Mouse (Mus musculus): Measurements from ENCODE around the gene Rhox2c. TPM values are rescaled to one million over a fixed set of nuclear protein-coding genes. Genes with fewer than 3 reads are reported as not detected.
"Not testable (repeated sequence)": the region's sequence is repeated elsewhere in the genome, so short reads cannot be mapped to it uniquely, and the experiment has no call there.

The Rhox2c gene
- not detected in 2 replicates for polyA plus RNA-seq (2011; ENCODE audit: insufficient read depth, insufficient read length, low read depth, missing spikeins)

- not testable (repeated sequence) for H3K27me3 ChIP-seq (ENCODE audit: control insufficient read depth, insufficient read depth, low read length, poor library complexity, severe bottlenecking); H3K9me3 ChIP-seq (replicated peaks; ENCODE audit: control insufficient read depth, insufficient read depth, low read length, poor library complexity, severe bottlenecking); H3K4me3 ChIP-seq (ENCODE audit: low read depth, low read length); H3K4me1 ChIP-seq (ENCODE audit: control insufficient read depth, insufficient read depth, low read length); H3K9ac ChIP-seq (ENCODE audit: low read depth, poor library complexity, severe bottlenecking); H3K27ac ChIP-seq (ENCODE audit: insufficient read depth, low read length); H3K36me3 ChIP-seq (ENCODE audit: control insufficient read depth, insufficient read depth, low read length, poor library complexity, severe bottlenecking)
Measured at GRCm38 (mm10) chrX:37453380-37453779, at the start of gene Rhox2c. TSS of gene Rhox2c (plus strand) at chrX:37453680.

GRCm38 (mm10) chrX:37411767-37412166, 41.7 kb upstream of the Rhox2c start, which contains the start of gene Rhox2b:
TSS of gene Rhox2b (plus strand) at chrX:37412067.
- H3K27ac ChIP-seq (ENCODE audit: insufficient read depth, low read length); H3K9ac ChIP-seq (ENCODE audit: low read depth, poor library complexity, severe bottlenecking); H3K9me3 ChIP-seq (replicated peaks; ENCODE audit: control insufficient read depth, insufficient read depth, low read length, poor library complexity, severe bottlenecking); H3K4me3 ChIP-seq (ENCODE audit: low read depth, low read length); H3K36me3 ChIP-seq (ENCODE audit: control insufficient read depth, insufficient read depth, low read length, poor library complexity, severe bottlenecking); H3K4me1 ChIP-seq (ENCODE audit: control insufficient read depth, insufficient read depth, low read length); H3K27me3 ChIP-seq (ENCODE audit: control insufficient read depth, insufficient read depth, low read length, poor library complexity, severe bottlenecking): not testable (repeated sequence)

- not testable (repeated sequence) for H3K9ac ChIP-seq (ENCODE audit: low read depth, poor library complexity, severe bottlenecking); H3K4me1 ChIP-seq (ENCODE audit: control insufficient read depth, insufficient read depth, low read length); H3K27me3 ChIP-seq (ENCODE audit: control insufficient read depth, insufficient read depth, low read length, poor library complexity, severe bottlenecking); H3K27ac ChIP-seq (ENCODE audit: insufficient read depth, low read length); H3K4me3 ChIP-seq (ENCODE audit: low read depth, low read length); H3K9me3 ChIP-seq (replicated peaks; ENCODE audit: control insufficient read depth, insufficient read depth, low read length, poor library complexity, severe bottlenecking); H3K36me3 ChIP-seq (ENCODE audit: control insufficient read depth, insufficient read depth, low read length, poor library complexity, severe bottlenecking)
Measured at GRCm38 (mm10) chrX:37432194-37432593, 21.3 kb upstream of the Rhox2c start, which contains the start of gene Rhox4b. TSS of gene Rhox4b (plus strand) at chrX:37432494.

GRCm38 (mm10) chrX:37458285-37458684, 4.8 kb downstream of the Rhox2c start, which contains the start of gene Rhox3c:
TSS of gene Rhox3c (plus strand) at chrX:37458585.
- not testable (repeated sequence) for H3K9ac ChIP-seq (ENCODE audit: low read depth, poor library complexity, severe bottlenecking)

GRCm38 (mm10) chrX:37480037-37480436, 26.6 kb downstream of the Rhox2c start, which contains the start of gene Rhox4c:
TSS of gene Rhox4c (plus strand) at chrX:37480337.
- H3K27me3 ChIP-seq (ENCODE audit: control insufficient read depth, insufficient read depth, low read length, poor library complexity, severe bottlenecking); H3K27ac ChIP-seq (ENCODE audit: insufficient read depth, low read length); H3K4me1 ChIP-seq (ENCODE audit: control insufficient read depth, insufficient read depth, low read length); H3K36me3 ChIP-seq (ENCODE audit: control insufficient read depth, insufficient read depth, low read length, poor library complexity, severe bottlenecking); H3K9me3 ChIP-seq (replicated peaks; ENCODE audit: control insufficient read depth, insufficient read depth, low read length, poor library complexity, severe bottlenecking); H3K4me3 ChIP-seq (ENCODE audit: low read depth, low read length); H3K9ac ChIP-seq (ENCODE audit: low read depth, poor library complexity, severe bottlenecking): not testable (repeated sequence)

More at GRCm38 (mm10) chrX:37458285-37458684, 4.8 kb downstream of the Rhox2c start, which contains the start of gene Rhox3c:
- not testable (repeated sequence) for H3K27me3 ChIP-seq (ENCODE audit: control insufficient read depth, insufficient read depth, low read length, poor library complexity, severe bottlenecking); H3K36me3 ChIP-seq (ENCODE audit: control insufficient read depth, insufficient read depth, low read length, poor library complexity, severe bottlenecking); H3K27ac ChIP-seq (ENCODE audit: insufficient read depth, low read length); H3K4me1 ChIP-seq (ENCODE audit: control insufficient read depth, insufficient read depth, low read length); H3K9me3 ChIP-seq (replicated peaks; ENCODE audit: control insufficient read depth, insufficient read depth, low read length, poor library complexity, severe bottlenecking); H3K4me3 ChIP-seq (ENCODE audit: low read depth, low read length)

GRCm38 (mm10) chrX:37514059-37514458, 60.6 kb downstream of the Rhox2c start, which contains the start of gene Rhox4d:
TSS of gene Rhox4d (plus strand) at chrX:37514359.
- not testable (repeated sequence) for H3K27ac ChIP-seq (ENCODE audit: insufficient read depth, low read length); H3K4me1 ChIP-seq (ENCODE audit: control insufficient read depth, insufficient read depth, low read length); H3K4me3 ChIP-seq (ENCODE audit: low read depth, low read length); H3K9ac ChIP-seq (ENCODE audit: low read depth, poor library complexity, severe bottlenecking); H3K27me3 ChIP-seq (ENCODE audit: control insufficient read depth, insufficient read depth, low read length, poor library complexity, severe bottlenecking); H3K36me3 ChIP-seq (ENCODE audit: control insufficient read depth, insufficient read depth, low read length, poor library complexity, severe bottlenecking); H3K9me3 ChIP-seq (replicated peaks; ENCODE audit: control insufficient read depth, insufficient read depth, low read length, poor library complexity, severe bottlenecking)

Other genes starting within 250 kb of the Rhox2c start
- 3.0 and 3.3 TPM in 2 replicates for gene Gm9, start 242.6 kb upstream of the Rhox2c start, polyA plus RNA-seq (2011; ENCODE audit: insufficient read depth, insufficient read length, low read depth, missing spikeins)
- gene Rhox1, start 231.4 kb upstream of the Rhox2c start, polyA plus RNA-seq (2011; ENCODE audit: insufficient read depth, insufficient read length, low read depth, missing spikeins): not detected in 2 replicates
- not detected in 2 replicates for gene Rhox2a, start 208.7 kb upstream of the Rhox2c start, polyA plus RNA-seq (2011; ENCODE audit: insufficient read depth, insufficient read length, low read depth, missing spikeins)
- gene Rhox3a, start 203.8 kb upstream of the Rhox2c start, polyA plus RNA-seq (2011; ENCODE audit: insufficient read depth, insufficient read length, low read depth, missing spikeins): not detected in 2 replicates
- not detected in 2 replicates for gene Rhox4a, start 188.3 kb upstream of the Rhox2c start, polyA plus RNA-seq (2011; ENCODE audit: insufficient read depth, insufficient read length, low read depth, missing spikeins)
- gene Rhox3a2, start 73.7 kb upstream of the Rhox2c start, polyA plus RNA-seq (2011; ENCODE audit: insufficient read depth, insufficient read length, low read depth, missing spikeins): not detected in 2 replicates
- gene Rhox4a2, start 62.8 kb upstream of the Rhox2c start, polyA plus RNA-seq (2011; ENCODE audit: insufficient read depth, insufficient read length, low read depth, missing spikeins): not detected in 2 replicates
- not detected in 2 replicates for gene Rhox2b, start 41.6 kb upstream of the Rhox2c start, polyA plus RNA-seq (2011; ENCODE audit: insufficient read depth, insufficient read length, low read depth, missing spikeins)
- not detected in 2 replicates for gene Rhox4b, start 21.2 kb upstream of the Rhox2c start, polyA plus RNA-seq (2011; ENCODE audit: insufficient read depth, insufficient read length, low read depth, missing spikeins)
- gene Rhox3c, start 4.9 kb downstream of the Rhox2c start, polyA plus RNA-seq (2011; ENCODE audit: insufficient read depth, insufficient read length, low read depth, missing spikeins): not detected in 2 replicates
- gene Rhox4c, start 26.7 kb downstream of the Rhox2c start, polyA plus RNA-seq (2011; ENCODE audit: insufficient read depth, insufficient read length, low read depth, missing spikeins): not detected in 2 replicates
- gene Rhox2d, start 39.7 kb downstream of the Rhox2c start, polyA plus RNA-seq (2011; ENCODE audit: insufficient read depth, insufficient read length, low read depth, missing spikeins): not detected in 2 replicates
- gene Rhox4d, start 60.7 kb downstream of the Rhox2c start, polyA plus RNA-seq (2011; ENCODE audit: insufficient read depth, insufficient read length, low read depth, missing spikeins): not detected in 2 replicates
- not detected in 2 replicates for gene Rhox2e, start 76.8 kb downstream of the Rhox2c start, polyA plus RNA-seq (2011; ENCODE audit: insufficient read depth, insufficient read length, low read depth, missing spikeins)
- not detected in 2 replicates for gene Rhox3e, start 88.3 kb downstream of the Rhox2c start, polyA plus RNA-seq (2011; ENCODE audit: insufficient read depth, insufficient read length, low read depth, missing spikeins)
- gene Rhox4e, start 103.7 kb downstream of the Rhox2c start, polyA plus RNA-seq (2011; ENCODE audit: insufficient read depth, insufficient read length, low read depth, missing spikeins): not detected in 2 replicates
- gene Rhox2f, start 117.7 kb downstream of the Rhox2c start, polyA plus RNA-seq (2011; ENCODE audit: insufficient read depth, insufficient read length, low read depth, missing spikeins): not detected in 2 replicates
- not detected in 2 replicates for gene Rhox3f, start 127.3 kb downstream of the Rhox2c start, polyA plus RNA-seq (2011; ENCODE audit: insufficient read depth, insufficient read length, low read depth, missing spikeins)
- gene Rhox4f, start 154.0 kb downstream of the Rhox2c start, polyA plus RNA-seq (2011; ENCODE audit: insufficient read depth, insufficient read length, low read depth, missing spikeins): not detected in 2 replicates
- gene Rhox3g, start 174.9 kb downstream of the Rhox2c start, polyA plus RNA-seq (2011; ENCODE audit: insufficient read depth, insufficient read length, low read depth, missing spikeins): not detected in 2 replicates
- gene Rhox2g, start 189.8 kb downstream of the Rhox2c start, polyA plus RNA-seq (2011; ENCODE audit: insufficient read depth, insufficient read length, low read depth, missing spikeins): not detected in 2 replicates
- not detected in 2 replicates for gene Rhox4g, start 197.6 kb downstream of the Rhox2c start, polyA plus RNA-seq (2011; ENCODE audit: insufficient read depth, insufficient read length, low read depth, missing spikeins)
- gene Rhox3h, start 215.1 kb downstream of the Rhox2c start, polyA plus RNA-seq (2011; ENCODE audit: insufficient read depth, insufficient read length, low read depth, missing spikeins): not detected in 2 replicates
- gene Rhox2h, start 219.6 kb downstream of the Rhox2c start, polyA plus RNA-seq (2011; ENCODE audit: insufficient read depth, insufficient read length, low read depth, missing spikeins): not detected in 2 replicates